Mouse (Mus musculus) adrenal gland, adult 8-10 months (tissue): ENCODE results near the gene Gm39653. TPM values are rescaled to one million over a fixed set of nuclear protein-coding genes. Genes with fewer than 3 reads are reported as not detected.

Source experiments
- total RNA-seq, 4 experiments: library from RNA; stranded (reverse); gene quantifications; 2 replicates each; pipeline ENCODE4 v1.2.4; 2022

Gm39653 gene
- total RNA-seq, 4 experiments from 2014 or later: not detected

Other genes with a start within 250 kb of the Gm39653 start
- 10 to 100 TPM; 15.3 to 33.0 (median 21.5) TPM for gene Adam23, start 170.1 kb upstream of the Gm39653 start, total RNA-seq
- not detected for gene Dytn, start 71.0 kb downstream of the Gm39653 start, total RNA-seq
- gene Mdh1b, start 114.3 kb downstream of the Gm39653 start, total RNA-seq: under 1 TPM in 2 of 4 experiments, not detected in 2; 0.21 to 0.46 TPM
- 10 to 100 TPM; 22.2 to 35.0 (median 28.4) TPM for gene Fastkd2, start 114.6 kb downstream of the Gm39653 start, total RNA-seq
- not detected for gene 4933402D24Rik, start 153.3 kb downstream of the Gm39653 start, total RNA-seq